Mouse (Mus musculus) inflammation-experienced regulatory T-cells (primary cell): Measurements from ENCODE around the gene 4932411N23Rik. TPM values are rescaled to one million over a fixed set of nuclear protein-coding genes. Genes with fewer than 3 reads are reported as not detected.

ENCODE experiments used
- polyA plus RNA-seq, 2 experiments: library from polyadenylated mRNA; unstranded; fragments of 100-300 nt; shearing (Covaris generic); gene quantifications; one replicate each; pipeline ENCODE4 v1.2.1; 2017

Gene 4932411N23Rik
- not detected for polyA plus RNA-seq

GRCm38 (mm10) chrX:126815768-126816167, at the start of gene 4932411N23Rik:
Gene 4932411N23Rik, minus strand, starts transcription at chrX:126815868.

Other genes with a start within 250 kb of the 4932411N23Rik start
- gene Gm382, start 224.1 kb upstream of the 4932411N23Rik start, polyA plus RNA-seq = not detected